Mouse (Mus musculus): Measurements from ENCODE around the gene Ankrd9.

Ankrd9 gene

DNA sequence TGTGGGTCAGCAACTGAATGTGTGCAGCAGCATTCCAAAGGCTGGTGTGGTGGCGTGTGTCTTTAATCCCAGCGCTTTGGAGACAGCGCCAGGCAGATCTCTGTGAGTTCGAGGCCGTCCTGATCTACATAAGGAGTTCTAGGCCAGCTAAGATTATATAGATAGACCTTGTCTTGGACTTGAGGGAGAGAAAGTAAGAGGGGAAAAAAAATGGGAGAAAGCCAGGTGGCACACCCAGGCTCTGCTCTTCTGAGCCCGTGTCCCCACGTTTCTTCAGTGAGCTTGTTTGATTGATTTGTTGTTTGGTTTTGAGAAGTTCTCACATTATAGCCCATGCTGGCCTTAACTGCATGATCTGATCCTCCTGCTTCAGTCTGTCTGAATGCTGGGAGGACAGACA, 11.7 kb upstream of the Ankrd9 start:
- DNase-seq (ENCODE audit: low spot score in 2 of 2) = no peak

- no peak for DNase-seq (ENCODE audit: low spot score in 2 of 2)
These were observed 10.6 kb upstream of the Ankrd9 start for GRCm38 (mm10) chr12:110989409-110989808.

DNA sequence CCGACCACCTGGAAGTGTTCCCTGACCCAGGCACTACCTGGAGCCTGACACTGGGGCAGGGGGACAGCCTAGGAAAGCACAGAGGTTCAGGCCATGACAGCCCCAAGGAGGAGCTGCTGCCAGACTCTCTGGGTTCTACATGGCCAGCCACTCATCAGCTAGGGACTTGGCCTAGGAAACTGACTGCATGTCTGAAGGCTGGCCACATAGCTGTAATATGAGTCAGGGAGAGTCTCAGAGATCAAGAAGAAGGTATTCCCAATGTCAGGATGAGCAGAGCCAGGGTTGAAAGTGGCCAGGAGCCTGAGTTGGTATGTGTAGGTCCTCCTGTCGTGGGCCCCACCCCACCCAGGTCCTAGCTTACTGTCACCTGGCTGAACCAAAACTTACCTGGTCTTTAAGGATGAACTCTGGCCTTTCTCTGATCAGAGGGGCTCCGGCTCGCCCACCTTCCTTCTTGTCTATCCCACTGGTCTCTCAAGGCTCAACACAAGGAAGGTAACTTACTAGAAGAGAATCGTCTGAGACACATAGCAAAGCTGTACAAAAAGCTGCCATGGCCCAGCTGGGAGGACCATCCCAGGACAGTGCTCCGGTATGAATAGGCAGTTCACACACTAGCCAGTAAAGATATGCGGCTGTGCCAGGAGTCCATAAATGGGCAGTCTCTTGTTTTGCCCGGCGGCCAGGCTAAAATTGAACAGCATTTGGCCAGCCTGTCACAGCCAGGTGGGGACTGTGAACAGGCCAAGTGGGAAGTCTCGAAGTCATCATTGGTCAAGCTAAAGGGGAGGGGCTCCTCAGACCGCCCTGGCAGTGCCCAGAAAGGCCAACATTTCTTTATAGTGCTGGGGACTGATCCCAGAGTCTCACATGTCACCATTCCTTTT, 7.9 kb upstream of the Ankrd9 start:
- DNase-seq (ENCODE audit: low spot score in 2 of 2) = no peak

- DNase-seq (ENCODE audit: low spot score in 2 of 2) = peak in 1 of 2 experiments; percentile 24
These were observed 6.3 kb upstream of the Ankrd9 start for GRCm38 (mm10) chr12:110985141-110985540.

GRCm38 (mm10) chr12:110984598-110984997, 5.8 kb upstream of the Ankrd9 start:
- DNase-seq (ENCODE audit: low spot score in 2 of 2) = no peak

- DNase-seq (ENCODE audit: low spot score in 2 of 2) = peak in 1 of 2 experiments; percentile 22
These were observed 4.9 kb upstream of the Ankrd9 start for GRCm38 (mm10) chr12:110983714-110984113.

DNA sequence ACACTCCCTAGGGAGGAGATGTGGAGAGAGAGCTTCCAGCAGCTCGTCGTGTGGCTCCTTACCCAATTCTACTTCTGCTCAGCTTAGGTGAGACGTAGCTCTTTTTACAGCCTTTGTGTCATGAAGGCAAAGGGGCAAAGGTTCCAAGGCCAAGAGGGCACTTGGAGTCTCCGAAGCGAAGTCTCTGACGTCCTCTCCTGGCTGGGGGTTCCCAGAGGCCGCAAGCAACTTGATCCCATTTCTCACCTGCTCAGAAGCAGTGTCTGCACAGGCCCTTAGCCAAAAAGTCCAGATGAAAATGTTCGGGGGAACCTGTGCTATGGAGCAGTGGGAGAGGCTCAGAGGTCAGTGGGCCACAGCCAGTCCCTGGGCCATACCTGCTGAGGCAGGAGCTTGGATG, 4.2 kb upstream of the Ankrd9 start:
- no peak for DNase-seq (ENCODE audit: low spot score in 2 of 2)

DNA sequence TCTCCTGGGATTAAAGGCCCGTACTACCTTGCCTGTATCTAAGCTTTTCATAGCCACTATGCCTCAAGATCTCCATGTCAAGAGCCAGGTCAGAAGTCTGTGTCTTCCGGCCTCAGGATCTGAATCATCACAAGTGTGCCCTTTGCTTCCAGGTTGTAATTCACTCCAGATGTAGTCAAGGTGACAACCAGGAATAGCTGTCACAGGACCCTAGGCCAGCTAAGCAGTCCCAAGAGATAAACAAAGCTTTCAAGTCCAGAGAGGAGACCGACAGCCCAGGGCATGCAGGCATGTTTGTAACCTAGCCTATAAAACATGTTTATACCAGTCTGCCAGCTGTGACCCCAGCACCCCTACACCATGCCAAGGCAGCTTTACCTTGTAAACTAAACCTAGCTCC, 2.9 kb upstream of the Ankrd9 start:
- no peak for DNase-seq (ENCODE audit: low spot score in 2 of 2)

GRCm38 (mm10) chr12:110979808-110980207, 968 bp upstream of the Ankrd9 start:
- peak in 1 of 2 experiments; percentile 24 for DNase-seq (ENCODE audit: low spot score in 2 of 2)

- DNase-seq (ENCODE audit: low spot score in 2 of 2) = peak; percentile 38 to 62
These were observed 789 bp downstream of the Ankrd9 start for GRCm38 (mm10) chr12:110977896-110978606.

- DNase-seq (ENCODE audit: low spot score in 2 of 2) = no peak
These were observed 1.5 kb downstream of the Ankrd9 start for GRCm38 (mm10) chr12:110977345-110977733.

DNA sequence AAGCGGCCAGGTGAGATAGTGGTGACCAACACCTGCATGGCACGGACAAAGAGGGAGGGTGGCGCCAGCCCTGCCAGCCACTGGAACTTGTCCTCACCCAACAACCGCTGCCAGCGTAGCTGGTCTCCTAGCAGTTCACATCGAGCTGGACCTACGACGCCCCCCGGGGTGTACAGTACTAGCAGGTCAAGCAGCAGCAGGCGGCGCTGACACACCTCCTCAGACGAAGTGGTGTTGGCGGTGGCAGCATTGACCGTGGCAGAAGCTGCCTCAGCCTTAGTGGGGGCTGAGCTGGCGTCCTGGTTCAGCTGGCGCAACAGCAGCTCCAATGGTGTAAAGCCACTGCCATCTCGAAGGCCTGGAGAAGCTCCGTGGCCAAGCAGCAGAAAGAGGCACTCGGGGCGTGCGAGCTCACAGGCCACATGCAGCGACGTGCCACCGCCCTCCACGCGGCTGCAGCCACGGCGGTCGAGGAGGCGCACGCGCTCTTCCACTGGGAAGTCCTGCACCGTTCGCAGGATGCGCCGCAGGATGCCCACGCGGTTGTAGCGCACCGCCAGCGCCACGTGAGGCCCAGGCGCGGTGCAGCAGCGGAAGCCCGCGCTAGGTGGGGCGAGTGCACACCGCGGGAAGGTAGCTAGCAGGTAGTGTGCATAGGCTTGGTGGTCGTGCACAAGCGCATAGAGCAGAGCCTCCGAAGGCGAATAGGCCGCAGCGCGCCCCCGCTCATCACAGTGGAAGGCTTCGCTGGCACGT, 2.1 kb downstream of the Ankrd9 start:
- no peak for DNase-seq (ENCODE audit: low spot score in 2 of 2)

DNA sequence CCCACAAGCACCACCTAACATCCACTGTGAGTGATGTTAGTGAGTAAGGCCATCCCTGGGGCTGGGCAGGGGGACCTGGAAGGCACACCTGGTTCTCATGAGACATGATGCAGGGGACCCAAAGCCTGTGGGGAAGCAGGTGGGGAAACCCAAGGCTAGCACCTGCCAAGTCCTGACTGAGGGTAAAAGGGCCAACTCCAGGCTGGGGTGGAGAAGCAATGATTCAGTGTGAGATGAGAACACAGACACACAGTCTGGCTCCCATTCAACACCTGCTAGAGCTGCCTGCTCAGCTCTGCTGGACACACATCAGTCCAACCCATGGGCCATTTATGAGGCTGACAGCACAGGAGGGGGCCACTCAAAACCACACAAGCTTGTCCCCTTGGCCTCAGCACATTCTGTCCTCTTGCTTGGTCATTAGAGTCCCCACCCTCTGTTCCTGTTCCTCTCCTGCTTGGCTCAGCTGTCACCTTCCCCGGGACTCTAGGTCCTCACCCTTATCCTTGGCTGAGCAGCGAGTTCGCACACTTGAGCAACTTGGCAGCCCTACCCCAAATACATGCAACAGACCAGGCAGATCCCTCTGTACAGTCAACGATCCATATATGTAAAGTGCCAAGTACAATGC, 2.9 kb downstream of the Ankrd9 start:
- DNase-seq (ENCODE audit: low spot score in 2 of 2) = peak in 1 of 2 experiments; percentile 47

DNA sequence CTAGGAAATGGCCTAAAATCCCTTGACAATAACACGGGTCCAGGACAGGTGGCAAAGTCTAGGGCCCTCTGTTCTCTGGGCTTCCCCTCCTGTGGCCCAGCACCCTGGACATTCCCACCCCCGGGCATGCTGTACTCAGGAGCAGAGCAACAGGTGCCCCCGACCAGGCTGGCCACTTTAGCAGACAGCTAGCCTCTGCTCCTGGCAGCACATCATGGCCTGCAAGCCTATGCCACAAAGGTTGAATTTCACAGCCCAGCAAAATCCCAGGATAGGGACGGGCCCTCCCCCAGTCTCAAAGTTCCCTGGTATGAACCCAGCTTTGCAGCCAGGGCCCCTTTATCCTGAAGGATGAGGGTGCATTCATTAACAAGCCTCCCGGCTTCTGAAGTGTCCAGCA, 3.5 kb downstream of the Ankrd9 start:
- DNase-seq (ENCODE audit: low spot score in 2 of 2) = no peak

DNA sequence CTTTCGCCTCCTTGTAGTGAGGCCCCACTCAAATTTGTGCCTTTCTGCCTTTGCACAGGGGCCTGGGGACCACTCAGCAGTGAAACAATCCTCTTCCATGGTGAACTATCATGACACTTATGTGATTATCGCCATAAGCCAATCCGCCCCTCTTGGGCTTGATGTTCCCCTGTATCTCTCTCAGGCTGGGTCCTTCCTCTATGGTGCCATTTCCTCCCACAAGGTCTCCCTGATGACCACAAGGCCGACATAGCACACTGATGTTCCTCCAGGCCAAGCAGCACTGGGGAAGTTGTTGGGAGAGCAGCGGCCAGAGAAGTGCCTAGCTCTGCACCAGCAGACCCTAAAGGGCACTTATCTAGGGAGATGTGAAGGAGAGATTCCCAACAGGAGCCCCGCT, 4.1 kb downstream of the Ankrd9 start:
- peak in 1 of 2 experiments; percentile 46 for DNase-seq (ENCODE audit: low spot score in 2 of 2)

DNA sequence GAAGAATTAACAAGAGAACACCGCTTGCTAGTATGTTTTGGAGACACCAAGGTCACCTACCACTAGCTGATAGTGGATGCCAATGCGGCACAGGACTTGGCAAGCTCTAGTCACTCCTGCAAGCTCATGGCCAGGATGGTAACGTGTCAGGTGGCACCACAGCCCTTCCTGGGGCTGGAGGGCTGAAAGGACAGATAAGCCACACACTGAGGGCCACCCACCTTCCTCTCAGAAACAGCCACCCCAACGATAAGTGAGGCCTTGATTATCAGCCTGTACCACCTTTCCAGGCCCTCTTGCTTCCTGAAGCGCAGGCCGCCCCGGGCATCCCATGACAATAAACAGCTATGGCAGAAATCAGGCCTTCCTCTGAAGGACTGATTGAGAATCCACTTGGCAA, 4.5 kb downstream of the Ankrd9 start:
- DNase-seq (ENCODE audit: low spot score in 2 of 2) = peak; percentile 70 to 82

- DNase-seq (ENCODE audit: low spot score in 2 of 2) = peak in 1 of 2 experiments; percentile 42
These were observed 5.0 kb downstream of the Ankrd9 start for GRCm38 (mm10) chr12:110973829-110974228.

- no peak for DNase-seq (ENCODE audit: low spot score in 2 of 2)
These were observed 6.9 kb downstream of the Ankrd9 start for GRCm38 (mm10) chr12:110971972-110972371.

GRCm38 (mm10) chr12:110970408-110970807, 8.4 kb downstream of the Ankrd9 start:
- no peak for DNase-seq (ENCODE audit: low spot score in 2 of 2)

DNA sequence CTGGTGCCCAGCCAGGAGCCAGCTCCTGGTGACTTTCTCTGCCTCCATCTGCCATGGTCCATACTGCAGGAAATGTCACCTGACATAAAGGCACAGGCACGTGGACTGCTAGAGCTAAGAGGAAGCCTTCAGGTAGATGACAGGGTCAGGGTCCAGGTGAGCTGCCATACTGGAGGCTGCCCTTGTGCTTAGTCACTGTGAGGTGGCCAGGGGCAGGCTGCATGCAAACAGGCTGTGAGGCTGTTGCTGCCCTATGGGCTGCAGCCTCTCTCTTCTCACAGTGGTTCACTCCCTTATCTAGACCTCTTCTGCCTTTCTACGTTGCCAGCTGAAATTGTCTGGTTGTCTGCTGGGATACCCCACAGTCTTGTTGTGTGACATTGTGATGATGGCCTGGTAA, 11.7 kb downstream of the Ankrd9 start:
- no peak for DNase-seq (ENCODE audit: low spot score in 2 of 2)

DNA sequence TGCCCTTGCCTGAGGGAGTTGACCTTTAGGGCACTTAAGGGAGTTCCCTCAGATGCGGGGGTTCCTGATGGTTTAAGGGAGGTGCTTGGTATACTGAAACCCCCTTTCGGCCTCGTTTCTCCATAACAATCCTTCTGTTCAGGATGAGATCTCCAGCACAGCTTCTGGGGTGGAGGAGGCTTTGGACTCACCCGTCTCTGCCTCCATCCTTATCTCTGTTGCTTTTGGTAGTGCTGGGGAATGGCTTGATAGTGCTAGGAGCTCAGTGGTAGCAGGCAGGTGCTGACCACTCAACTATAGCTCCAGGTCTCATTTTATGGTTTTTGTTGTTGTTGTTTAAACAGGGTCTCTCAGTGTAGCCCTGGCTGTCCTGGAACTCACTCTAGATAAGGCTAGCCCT, 12.8 kb downstream of the Ankrd9 start:
- no peak for DNase-seq (ENCODE audit: low spot score in 2 of 2)

GRCm38 (mm10) chr12:110965500-110965899, 13.3 kb downstream of the Ankrd9 start:
- DNase-seq (ENCODE audit: low spot score in 2 of 2) = no peak

Measured in spleen, postnatal 10 days (tissue).